Mouse (Mus musculus): ENCODE data around the gene Eif2ak4.
A peak's percentile ranks its signal among the peaks of the same experiment; 100 is the strongest.

The Eif2ak4 gene

GRCm38 (mm10) chr2:118464450-118464849 is 76.0 kb downstream of the Eif2ak4 start:
- DNase-seq (ENCODE audit: low spot score in 2 of 2) = no peak

- no peak for DNase-seq (ENCODE audit: low spot score in 2 of 2)
Measured at GRCm38 (mm10) chr2:118465894-118466293, 77.5 kb downstream of the Eif2ak4 start.

GRCm38 (mm10) chr2:118466601-118467000 is 78.2 kb downstream of the Eif2ak4 start:
- no peak for DNase-seq (ENCODE audit: low spot score in 2 of 2)

GRCm38 (mm10) chr2:118468354-118468753 is 79.9 kb downstream of the Eif2ak4 start:
- DNase-seq (ENCODE audit: low spot score in 2 of 2) = no peak

- DNase-seq (ENCODE audit: low spot score in 2 of 2) = no peak
Measured at GRCm38 (mm10) chr2:118478833-118479549, 90.6 kb downstream of the Eif2ak4 start.

- DNase-seq (ENCODE audit: low spot score in 2 of 2) = peak; percentile 73 to 82
Measured at GRCm38 (mm10) chr2:118479550-118479909, 91.1 kb downstream of the Eif2ak4 start, which contains the start of gene Srp14. Srp14 (minus strand) TSS chr2:118479711.

GRCm38 (mm10) chr2:118480886-118481285 is 92.5 kb downstream of the Eif2ak4 start:
- no peak for DNase-seq (ENCODE audit: low spot score in 2 of 2)

GRCm38 (mm10) chr2:118483032-118483431 is 94.6 kb downstream of the Eif2ak4 start:
- DNase-seq (ENCODE audit: low spot score in 2 of 2) = no peak

GRCm38 (mm10) chr2:118484386-118484898 is 96.0 kb downstream of the Eif2ak4 start:
- DNase-seq (ENCODE audit: low spot score in 2 of 2) = no peak

GRCm38 (mm10) chr2:118485415-118485814 is 97.0 kb downstream of the Eif2ak4 start:
- no peak for DNase-seq (ENCODE audit: low spot score in 2 of 2)

GRCm38 (mm10) chr2:118486933-118487332 is 98.5 kb downstream of the Eif2ak4 start:
- peak; percentile 64 to 66 for DNase-seq (ENCODE audit: low spot score in 2 of 2)

- no peak for DNase-seq (ENCODE audit: low spot score in 2 of 2)
Measured at GRCm38 (mm10) chr2:118487806-118488205, 99.4 kb downstream of the Eif2ak4 start.

- no peak for DNase-seq (ENCODE audit: low spot score in 2 of 2)
Measured at GRCm38 (mm10) chr2:118490241-118491091, 102.0 kb downstream of the Eif2ak4 start.

GRCm38 (mm10) chr2:118491281-118491731 is 102.9 kb downstream of the Eif2ak4 start:
- DNase-seq (ENCODE audit: low spot score in 2 of 2) = no peak

GRCm38 (mm10) chr2:118491741-118492395 is 103.5 kb downstream of the Eif2ak4 start:
- DNase-seq (ENCODE audit: low spot score in 2 of 2) = no peak

GRCm38 (mm10) chr2:118495024-118495423 is 106.6 kb downstream of the Eif2ak4 start:
- no peak for DNase-seq (ENCODE audit: low spot score in 2 of 2)

- DNase-seq (ENCODE audit: low spot score in 2 of 2) = no peak
Measured at GRCm38 (mm10) chr2:118497890-118498289, 109.5 kb downstream of the Eif2ak4 start.

- no peak for DNase-seq (ENCODE audit: low spot score in 2 of 2)
Measured at GRCm38 (mm10) chr2:118498476-118498875, 110.1 kb downstream of the Eif2ak4 start.

- no peak for DNase-seq (ENCODE audit: low spot score in 2 of 2)
Measured at GRCm38 (mm10) chr2:118499135-118499961, 110.9 kb downstream of the Eif2ak4 start.

- no peak for DNase-seq (ENCODE audit: low spot score in 2 of 2)
Measured at GRCm38 (mm10) chr2:118500191-118500590, 111.8 kb downstream of the Eif2ak4 start.

- DNase-seq (ENCODE audit: low spot score in 2 of 2) = no peak
Measured at GRCm38 (mm10) chr2:118507126-118507525, 118.7 kb downstream of the Eif2ak4 start.

Measured in frontal cortex, postnatal 25 days (tissue).